Mouse (Mus musculus) lung, postnatal 0 days (tissue): ENCODE measurements at regions not wholly inside any gene's neighbourhood (a gene's known extent, or its start where the extent isn't known, plus 50 kb on each side); places are given as distances from the start of the nearest gene placed in this dataset.

Experiments used
- ATAC-seq: fragments of 200-750 bp; cut with Nextera tagmentation; 2 replicates; pipeline ENCODE4 v1.8.0; 2017; ENCODE audit warnings: moderate library complexity
- DNase-seq: peaks from one replicate; pipeline ENCODE4 v3.0.0-alpha.2; 2016; ENCODE audit warnings: low spot score
- H3K27ac ChIP-seq: fragments of 300-500 bp; sonication (generic); 2 replicates; pipeline ENCODE4 v1.5.1; 2014; ENCODE audit warnings: antibody characterized with exemption, mild to moderate bottlenecking, low read length, mixed read lengths
- H3K27me3 ChIP-seq: fragments of 300-500 bp; sonication (generic); replicated peaks from 2 replicates; pipeline ENCODE4 v1.6.1; 2014; ENCODE audit warnings: low read length, mixed read lengths; ENCODE audit not compliant: insufficient read depth
- H3K36me3 ChIP-seq: fragments of 300-500 bp; sonication (generic); 2 replicates; pipeline ENCODE4 v1.6.1; 2014; ENCODE audit warnings: low read length, mixed read lengths; ENCODE audit not compliant: insufficient read depth
- H3K4me1 ChIP-seq: fragments of 300-500 bp; sonication (generic); 2 replicates; pipeline ENCODE4 v1.6.1; 2014; ENCODE audit warnings: antibody characterized with exemption, low read depth, low read length, mixed read lengths; ENCODE audit not compliant: insufficient read depth
- H3K4me2 ChIP-seq: fragments of 300-500 bp; sonication (generic); replicated peaks from 2 replicates; pipeline ENCODE4 v1.6.1; 2014; ENCODE audit warnings: low read depth, mild to moderate bottlenecking, low read length, moderate library complexity, mixed read lengths
- H3K4me3 ChIP-seq: fragments of 300-500 bp; sonication (generic); 2 replicates; pipeline ENCODE4 v1.5.1; 2014; ENCODE audit warnings: low read depth, low read length
- H3K9ac ChIP-seq: fragments of 300-500 bp; sonication (generic); replicated peaks from 2 replicates; pipeline ENCODE4 v1.6.1; 2014; ENCODE audit warnings: low read depth, mild to moderate bottlenecking
- H3K9me3 ChIP-seq: fragments of 300-500 bp; sonication (generic); 2 replicates; pipeline ENCODE4 v1.6.1; 2016; ENCODE audit warnings: low read length, mixed read lengths
- CTCF ChIP-seq: IDR thresholded peaks from 2 replicates; pipeline ENCODE4 v1.5.1; 2016; ENCODE audit warnings: antibody characterized with exemption, mild to moderate bottlenecking
- EP300 ChIP-seq: IDR thresholded peaks from 2 replicates; pipeline ENCODE4 v1.6.1; 2016; ENCODE audit warnings: antibody characterized with exemption, mild to moderate bottlenecking, control low read depth
- WGBS: fragments of 180-500 bp; shearing (Covaris S2); extraction: QIAGEN DNeasy Blood & Tissue Kit; methylation state at CpG from one replicate; pipeline ENCODE4 v1.1.7; 2014; 5-methylcytosine and 5-hydroxymethylcytosine counted together

DNA sequence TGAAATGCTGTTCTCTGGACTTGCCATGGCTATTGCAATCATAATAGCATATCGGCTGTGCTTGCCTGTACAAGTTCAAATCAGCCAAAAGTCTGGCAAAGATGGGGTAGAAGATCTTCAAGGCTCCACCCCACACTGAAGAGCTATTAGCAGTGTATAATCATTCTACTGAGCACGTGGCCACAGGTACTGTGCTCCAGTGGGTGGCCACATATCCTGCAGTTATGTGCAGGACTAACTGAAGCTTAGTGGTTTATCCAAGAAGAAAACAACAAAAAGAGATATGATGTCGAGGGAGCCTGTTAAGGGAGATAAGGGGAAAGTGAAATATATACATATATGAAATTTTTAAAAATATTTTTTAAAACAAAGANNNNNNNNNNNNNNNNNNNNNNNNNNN lies 309.2 kb downstream of the Meis1 start:
- ATAC-seq = no peak
- Histone ChIP-seq H3K27me3 (no peaks in the 10 kb centered on the region), H3K4me3 (no peak overlapping the region), H3K36me3 (no peaks in the 10 kb centered on the region), H3K9me3 (no peaks in the 10 kb centered on the region), H3K27ac (no peak overlapping the region), H3K4me1 (no peaks in the 10 kb centered on the region), H3K4me2 (no peak overlapping the region), H3K9ac (no peak overlapping the region)
- 70% methylated on average over 3 of the region's 3 CpGs for WGBS
- TF ChIP-seq EP300 (no peak), CTCF (no peak)
- DNase-seq = no peak

DNA sequence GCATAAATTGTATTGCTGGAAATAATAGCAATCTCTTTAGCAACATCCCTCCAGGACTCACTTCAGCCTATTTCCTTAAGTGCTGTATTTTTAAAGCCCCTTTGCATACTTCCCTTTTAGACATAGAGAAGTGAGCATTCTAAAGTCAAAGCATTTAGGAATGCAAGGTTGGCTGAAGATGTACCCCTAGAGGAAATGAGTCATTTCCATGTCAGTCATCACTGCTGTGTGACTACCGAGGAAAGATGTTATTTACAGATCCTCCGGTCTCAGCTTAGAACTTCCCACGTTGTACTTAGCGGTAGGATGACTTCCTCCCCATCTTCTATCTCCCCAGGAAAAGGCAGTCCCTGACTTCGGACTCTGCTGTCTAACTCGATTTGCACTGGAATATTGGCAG lies 337.2 kb downstream of the Meis1 start:
- no peak for DNase-seq
- H3K4me3 ChIP-seq = no peak overlapping the region
- WGBS = 60% methylated on average over 6 of the region's 6 CpGs
- H3K4me2 ChIP-seq = no peak overlapping the region
- TF ChIP-seq CTCF (no peak), EP300 (no peak)
- H3K36me3 ChIP-seq = no peaks in the 10 kb centered on the region
- H3K4me1 ChIP-seq = no peaks in the 10 kb centered on the region
- no peak overlapping the region for H3K27ac ChIP-seq
- H3K27me3 ChIP-seq = no peaks in the 10 kb centered on the region
- ATAC-seq = no peak
- no peaks in the 10 kb centered on the region for H3K9me3 ChIP-seq
- no peak overlapping the region for H3K9ac ChIP-seq

DNA sequence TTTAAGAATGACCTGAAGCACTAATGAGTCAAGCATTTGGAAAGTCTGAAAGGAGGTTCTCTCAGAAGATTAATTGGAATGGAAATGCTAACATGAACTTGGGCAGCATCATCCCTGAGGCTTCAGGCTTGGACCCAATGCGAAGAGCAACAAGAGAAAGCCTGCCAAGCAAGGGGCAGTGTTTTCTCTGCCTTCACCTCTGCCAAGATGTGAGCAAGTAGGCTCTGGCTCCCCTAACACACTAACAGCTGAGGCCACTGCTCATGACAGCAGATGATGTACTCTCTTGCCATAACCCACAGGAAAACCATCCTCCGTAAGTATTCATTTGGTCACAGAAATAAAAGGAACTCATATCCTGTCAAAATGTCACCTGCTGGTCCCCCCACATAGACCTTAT lies 341.9 kb downstream of the Meis1 start:
- TF ChIP-seq CTCF = no peak
- 75% methylated on average over 2 of the region's 2 CpGs for WGBS
- DNase-seq = no peak

DNA sequence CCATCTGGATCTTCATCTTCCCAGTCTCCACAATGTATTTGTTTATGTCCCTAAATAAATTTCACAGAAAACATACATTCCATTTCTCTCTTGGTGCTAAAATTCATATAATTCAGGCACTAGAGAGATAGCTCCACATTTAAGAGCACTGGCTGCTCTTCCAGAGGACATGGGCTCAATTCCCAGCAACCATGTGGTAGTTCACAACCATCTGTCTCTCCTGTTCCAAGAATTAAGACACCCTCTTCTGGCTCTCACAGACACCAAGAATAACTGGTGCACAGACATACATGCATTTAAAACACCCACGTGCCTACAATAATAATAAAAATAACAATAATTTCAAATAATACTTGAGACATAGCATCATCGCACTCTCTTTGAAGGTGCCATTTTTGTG lies 347.8 kb downstream of the Meis1 start:
- Histone ChIP-seq H3K4me3 (no peak overlapping the region), H3K36me3 (no peaks in the 10 kb centered on the region), H3K4me1 (no peaks in the 10 kb centered on the region), H3K4me2 (no peak overlapping the region), H3K9ac (no peak overlapping the region), H3K27me3 (no peaks in the 10 kb centered on the region), H3K27ac (no peak overlapping the region), H3K9me3 (no peaks in the 10 kb centered on the region)
- ATAC-seq = no peak
- no peak for DNase-seq
- WGBS = 93% methylated on average over 2 of the region's 2 CpGs
- TF ChIP-seq CTCF = no peak
- no peak for TF ChIP-seq EP300

More for the DNA sequence above, 341.9 kb downstream of the Meis1 start:
- no peaks in the 10 kb centered on the region for H3K4me1 ChIP-seq
- no peaks in the 10 kb centered on the region for H3K9me3 ChIP-seq
- H3K36me3 ChIP-seq = no peaks in the 10 kb centered on the region
- no peak overlapping the region for H3K4me2 ChIP-seq
- no peaks in the 10 kb centered on the region for H3K27me3 ChIP-seq
- H3K4me3 ChIP-seq = no peak overlapping the region
- H3K27ac ChIP-seq = no peak overlapping the region
- no peak overlapping the region for H3K9ac ChIP-seq
- ATAC-seq = no peak

DNA sequence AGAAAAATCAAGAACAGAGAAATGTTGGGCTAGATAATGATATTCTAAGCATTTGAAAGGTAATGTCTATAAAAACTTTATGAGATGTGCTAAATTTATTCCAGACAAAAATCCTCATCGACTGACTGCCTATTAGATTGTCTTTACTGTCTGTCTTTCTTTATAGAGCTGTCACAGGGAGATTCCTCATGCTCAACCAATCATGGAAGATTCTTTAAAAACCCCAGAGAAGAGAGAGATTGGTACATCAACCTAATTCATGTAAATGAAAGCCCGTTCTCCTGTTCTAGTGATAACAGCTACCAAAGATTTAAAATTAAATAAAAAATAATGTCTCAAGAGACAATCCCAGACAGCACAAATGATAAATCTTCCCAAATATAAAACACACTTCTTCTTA lies 349.5 kb downstream of the Meis1 start:
- no peak overlapping the region for H3K9ac ChIP-seq
- H3K27ac ChIP-seq = no peak overlapping the region
- no peaks in the 10 kb centered on the region for H3K27me3 ChIP-seq
- no peaks in the 10 kb centered on the region for H3K4me1 ChIP-seq
- ATAC-seq = no peak
- 87% methylated on average over 2 of the region's 2 CpGs for WGBS
- no peaks in the 10 kb centered on the region for H3K36me3 ChIP-seq
- DNase-seq = no peak
- H3K4me3 ChIP-seq = no peak overlapping the region
- no peaks in the 10 kb centered on the region for H3K9me3 ChIP-seq
- no peak overlapping the region for H3K4me2 ChIP-seq
- TF ChIP-seq EP300 (no peak), CTCF (no peak)

DNA sequence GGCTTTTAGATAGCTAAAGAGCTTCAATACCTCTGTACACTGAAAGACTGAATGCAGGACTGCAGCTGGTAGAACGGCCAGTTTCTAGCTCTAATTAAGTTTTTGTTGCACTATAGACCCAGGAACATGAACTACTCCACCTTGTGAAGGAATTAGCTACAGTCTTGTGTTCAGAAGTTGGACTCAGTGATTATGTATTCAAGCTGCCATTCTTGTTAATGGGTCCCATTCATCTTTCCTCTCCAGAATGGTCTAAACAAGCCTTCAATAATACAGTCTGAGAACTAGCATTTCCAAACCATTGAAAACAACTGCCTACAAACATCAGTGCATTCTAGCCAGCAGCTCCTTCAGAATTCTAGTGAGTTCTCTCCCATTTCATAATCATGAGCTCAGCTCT lies 362.4 kb downstream of the Meis1 start:
- Histone ChIP-seq H3K4me3 (no peak overlapping the region), H3K4me1 (no peaks in the 10 kb centered on the region), H3K27ac (no peak overlapping the region), H3K36me3 (no peaks in the 10 kb centered on the region), H3K9ac (no peak overlapping the region), H3K9me3 (no peaks in the 10 kb centered on the region), H3K27me3 (no peaks in the 10 kb centered on the region), H3K4me2 (no peak overlapping the region)
- 73% methylated on average over 1 of the region's 1 CpGs for WGBS
- no peak for DNase-seq
- ATAC-seq = no peak
- TF ChIP-seq EP300 = no peak
- no peak for TF ChIP-seq CTCF
